Mouse (Mus musculus) liver, adult 10 weeks (tissue): Measurements from ENCODE around the gene 1700012A03Rik. TPM values are rescaled to one million over a fixed set of nuclear protein-coding genes. Genes with fewer than 3 reads are reported as not detected.

Source experiments
- polyA plus RNA-seq: library from polyadenylated mRNA; stranded (reverse); fragments of 350-450 nt; fragmentation: Illumina TruSeq; extraction: RNeasy Lipid Tissue Mini Kit (QIAGEN cat#74804); gene quantifications from one replicate; pipeline ENCODE4 v1.2.3, GENCODE M21; 2014; ENCODE audit warnings: low read depth, low replicate concordance

1700012A03Rik gene
- not detected for polyA plus RNA-seq

DNA sequence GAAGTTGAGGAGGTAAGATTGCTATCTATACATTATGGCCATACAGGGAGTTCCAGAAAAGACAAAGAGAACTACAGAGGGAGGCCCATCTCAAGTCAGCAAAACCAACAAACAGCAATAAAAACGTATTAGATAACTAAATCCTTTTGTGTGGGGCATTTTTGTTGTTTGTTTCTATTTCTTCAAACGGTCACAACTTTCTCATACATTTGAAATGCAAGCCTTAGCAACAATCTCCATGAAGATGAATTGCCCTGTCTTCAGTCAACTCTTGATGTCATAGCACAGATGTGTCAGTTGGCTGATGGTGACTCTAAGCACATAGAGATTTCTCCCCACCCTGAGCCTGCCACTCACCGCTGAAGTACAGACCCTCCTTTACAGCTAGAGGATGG, at the start of gene 1700012A03Rik:
Gene 1700012A03Rik (plus strand): TSS at position 296 of the 395 bp plus-strand sequence.

